Mouse (Mus musculus) kidney, adult 9 months (tissue): ENCODE measurements around the gene Crybb3.
A peak's percentile ranks its signal among the peaks of the same experiment; 100 is the strongest.

Source experiments
- DNase-seq: peaks from one replicate; pipeline ENCODE4 v3.0.0; 2022

Crybb3 gene

GRCm38 (mm10) chr5:113081439-113081838 lies at the start of gene Crybb3:
TSS of gene Crybb3 (minus strand) at chr5:113081584.
- peak; percentile 49 for DNase-seq

GRCm38 (mm10) chr5:113128426-113128825 lies 47.0 kb upstream of the Crybb3 start:
- no peak for DNase-seq

- DNase-seq: no peak
Observed at GRCm38 (mm10) chr5:113126476-113126875, 45.1 kb upstream of the Crybb3 start.

GRCm38 (mm10) chr5:113123693-113124092 lies 42.3 kb upstream of the Crybb3 start:
- no peak for DNase-seq

GRCm38 (mm10) chr5:113122326-113123054 lies 41.1 kb upstream of the Crybb3 start:
- no peak for DNase-seq

GRCm38 (mm10) chr5:113121591-113121875 lies 40.1 kb upstream of the Crybb3 start:
- DNase-seq: no peak

- DNase-seq: no peak
Observed at GRCm38 (mm10) chr5:113120741-113121590, 39.6 kb upstream of the Crybb3 start.

GRCm38 (mm10) chr5:113119861-113120465 lies 38.6 kb upstream of the Crybb3 start:
- DNase-seq: no peak

- DNase-seq: no peak
Observed at GRCm38 (mm10) chr5:113119291-113119690, 37.9 kb upstream of the Crybb3 start.

GRCm38 (mm10) chr5:113118695-113119094 lies 37.3 kb upstream of the Crybb3 start:
- peak; percentile 48 for DNase-seq

- DNase-seq: no peak
Observed at GRCm38 (mm10) chr5:113117361-113117760, 36.0 kb upstream of the Crybb3 start.

GRCm38 (mm10) chr5:113115896-113116295 lies 34.5 kb upstream of the Crybb3 start:
- no peak for DNase-seq

GRCm38 (mm10) chr5:113114264-113115225 lies 33.2 kb upstream of the Crybb3 start:
- no peak for DNase-seq

- no peak for DNase-seq
Observed at GRCm38 (mm10) chr5:113113120-113113519, 31.7 kb upstream of the Crybb3 start.

- DNase-seq: no peak
Observed at GRCm38 (mm10) chr5:113111336-113111735, 30.0 kb upstream of the Crybb3 start.

- no peak for DNase-seq
Observed at GRCm38 (mm10) chr5:113110929-113111328, 29.5 kb upstream of the Crybb3 start.

- DNase-seq: peak; percentile 58
Observed at GRCm38 (mm10) chr5:113109651-113110050, 28.3 kb upstream of the Crybb3 start.

GRCm38 (mm10) chr5:113108165-113108764 lies 26.9 kb upstream of the Crybb3 start:
- DNase-seq: no peak

- no peak for DNase-seq
Observed at GRCm38 (mm10) chr5:113107709-113108108, 26.3 kb upstream of the Crybb3 start.

- no peak for DNase-seq
Observed at GRCm38 (mm10) chr5:113106594-113106993, 25.2 kb upstream of the Crybb3 start.

GRCm38 (mm10) chr5:113105481-113105880 lies 24.1 kb upstream of the Crybb3 start:
- no peak for DNase-seq

GRCm38 (mm10) chr5:113105035-113105434 lies 23.7 kb upstream of the Crybb3 start:
- DNase-seq: no peak
